Mouse (Mus musculus): ENCODE measurements around the gene H2al1j.
"Not testable (repeated sequence)": the region's sequence is repeated elsewhere in the genome, so short reads cannot be mapped to it uniquely, and the experiment has no call there.

DNA sequence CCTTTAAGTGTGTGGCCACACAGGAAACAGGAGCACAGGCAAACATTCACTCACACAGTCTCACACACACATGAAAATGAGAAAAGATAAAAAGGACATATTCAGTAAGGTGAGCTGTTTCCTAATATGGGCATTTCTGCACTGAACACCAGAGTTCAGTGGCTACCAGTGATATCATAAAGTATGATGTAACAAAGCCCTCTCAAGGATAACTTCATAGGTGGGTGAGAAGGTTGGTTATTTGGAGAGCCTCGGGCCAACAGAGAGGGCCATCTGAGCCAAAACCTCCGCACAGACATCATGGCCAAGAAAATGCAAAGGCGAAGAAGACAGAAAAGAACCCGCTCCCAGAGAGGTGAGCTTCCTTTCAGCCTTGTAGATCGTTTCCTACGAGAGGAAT, 6.4 kb upstream of the H2al1j start, which contains the start of gene H2al1h:
- not testable (repeated sequence) for TF ChIP-seq CTCF (IDR thresholded peaks at IDR 0.05; ENCODE audit: low read depth, low read length); POLR2A (IDR thresholded peaks at IDR 0.05; ENCODE audit: insufficient read depth, low read length); EP300 (IDR thresholded peaks at IDR 0.05; ENCODE audit: insufficient read depth, low read depth, low read length)
